Mouse (Mus musculus): Measurements from ENCODE around the gene Cryzl2.

- TF ChIP-seq CTCF (IDR thresholded peaks at IDR 0.05; ENCODE audit: low read depth) (no peak), EP300 (IDR thresholded peaks at IDR 0.05; ENCODE audit: low read depth) (no peak)
Measured at GRCm38 (mm10) chr1:157445398-157445910, 12.9 kb upstream of the Cryzl2 start.
